Mouse (Mus musculus): ENCODE data around the gene Def6. TPM values are rescaled to one million over a fixed set of nuclear protein-coding genes. Genes with fewer than 3 reads are reported as not detected.

Gene Def6
- polyA plus RNA-seq, 1 experiment from 2014 or later: 4.6 TPM

DNA sequence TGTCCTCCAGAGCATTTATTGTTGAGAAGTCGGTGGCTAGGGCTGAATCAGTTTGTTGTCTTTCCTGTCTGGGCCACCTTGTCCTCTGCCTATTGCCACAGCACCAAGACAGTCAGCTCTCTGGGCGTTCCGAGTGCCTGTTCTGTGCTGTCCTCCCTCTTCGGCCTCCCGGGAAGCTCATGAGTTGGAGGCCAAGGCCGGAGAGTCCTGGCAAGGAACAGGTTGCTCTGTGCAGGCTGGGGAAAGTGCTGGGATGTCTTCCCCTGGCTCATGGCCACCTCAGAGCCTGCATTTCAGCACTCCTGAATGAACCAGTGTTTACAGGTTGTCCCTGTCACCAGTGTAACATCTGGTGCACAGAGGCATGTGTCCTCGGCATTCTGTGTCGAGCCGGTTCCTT, 64.7 kb downstream of the Def6 start:
- H3K4me2 ChIP-seq (ENCODE audit: low read length): no peak overlapping the region
- H3K36me3 ChIP-seq (ENCODE audit: control insufficient read depth, insufficient read depth): no peaks in the 10 kb centered on the region
- H3K9me3 ChIP-seq (ENCODE audit: control insufficient read depth, low read length): no peaks in the 10 kb centered on the region
- no peak for ATAC-seq
- no peak overlapping the region for H3K4me3 ChIP-seq (replicated peaks; ENCODE audit: low read length)
- no peak overlapping the region for H3K9ac ChIP-seq (replicated peaks; ENCODE audit: low read depth, low read length)
- no peak overlapping the region for H3K27ac ChIP-seq (ENCODE audit: low read length)
- no peaks in the 10 kb centered on the region for H3K4me1 ChIP-seq (replicated peaks; ENCODE audit: control insufficient read depth, insufficient read depth, low read length)
- 92% methylated on average over 9 of the region's 9 CpGs for WGBS
- no peaks in the 10 kb centered on the region for H3K27me3 ChIP-seq (replicated peaks; ENCODE audit: control insufficient read depth, insufficient read depth, low read length)

- Histone ChIP-seq H3K4me1 (replicated peaks; ENCODE audit: control insufficient read depth, insufficient read depth, low read length) (no peaks in the 10 kb centered on the region), H3K36me3 (ENCODE audit: control insufficient read depth, insufficient read depth) (no peaks in the 10 kb centered on the region), H3K4me3 (replicated peaks; ENCODE audit: low read length) (no peak overlapping the region), H3K27ac (ENCODE audit: low read length) (no peak overlapping the region), H3K27me3 (replicated peaks; ENCODE audit: control insufficient read depth, insufficient read depth, low read length) (no peaks in the 10 kb centered on the region), H3K9ac (replicated peaks; ENCODE audit: low read depth, low read length) (no peak overlapping the region), H3K9me3 (ENCODE audit: control insufficient read depth, low read length) (no peaks in the 10 kb centered on the region), H3K4me2 (ENCODE audit: low read length) (no peak overlapping the region)
- no peak for ATAC-seq
- 86% methylated on average over 6 of the region's 6 CpGs for WGBS
Observed at GRCm38 (mm10) chr17:28272837-28273236, 65.3 kb downstream of the Def6 start.

GRCm38 (mm10) chr17:28274739-28275138, 67.2 kb downstream of the Def6 start:
- H3K4me1 ChIP-seq (replicated peaks; ENCODE audit: control insufficient read depth, insufficient read depth, low read length): no peaks in the 10 kb centered on the region
- H3K9ac ChIP-seq (replicated peaks; ENCODE audit: low read depth, low read length): no peak overlapping the region
- no peak overlapping the region for H3K4me3 ChIP-seq (replicated peaks; ENCODE audit: low read length)
- H3K9me3 ChIP-seq (ENCODE audit: control insufficient read depth, low read length): no peaks in the 10 kb centered on the region
- H3K27me3 ChIP-seq (replicated peaks; ENCODE audit: control insufficient read depth, insufficient read depth, low read length): no peaks in the 10 kb centered on the region
- no peak for ATAC-seq
- H3K27ac ChIP-seq (ENCODE audit: low read length): no peak overlapping the region
- no peaks in the 10 kb centered on the region for H3K36me3 ChIP-seq (ENCODE audit: control insufficient read depth, insufficient read depth)
- WGBS: 74% methylated on average over 3 of the region's 3 CpGs
- no peak overlapping the region for H3K4me2 ChIP-seq (ENCODE audit: low read length)

DNA sequence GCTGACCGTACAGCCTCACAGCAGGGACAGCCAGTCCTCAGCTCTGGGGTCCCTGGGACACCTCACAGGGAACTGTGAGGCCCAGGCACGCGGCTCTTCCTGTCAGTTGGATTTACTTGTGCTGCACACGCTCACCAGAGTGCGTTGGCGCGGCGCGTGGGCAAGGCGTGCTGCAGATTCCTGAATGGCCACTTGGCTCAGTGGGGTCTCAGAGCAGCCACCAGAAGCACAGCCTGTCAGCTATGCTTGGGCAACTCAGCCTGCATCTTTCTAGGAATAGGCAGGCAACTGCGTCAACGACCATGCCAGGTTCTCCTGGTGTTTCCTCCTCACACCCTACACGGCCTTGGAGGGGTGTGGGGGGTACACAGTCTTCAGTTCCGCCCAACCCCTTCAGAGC, 69.6 kb downstream of the Def6 start:
- Histone ChIP-seq H3K9me3 (ENCODE audit: control insufficient read depth, low read length) (no peaks in the 10 kb centered on the region), H3K36me3 (ENCODE audit: control insufficient read depth, insufficient read depth) (no peaks in the 10 kb centered on the region), H3K4me2 (ENCODE audit: low read length) (no peak overlapping the region), H3K9ac (replicated peaks; ENCODE audit: low read depth, low read length) (no peak overlapping the region), H3K4me1 (replicated peaks; ENCODE audit: control insufficient read depth, insufficient read depth, low read length) (no peaks in the 10 kb centered on the region), H3K27me3 (replicated peaks; ENCODE audit: control insufficient read depth, insufficient read depth, low read length) (no peaks in the 10 kb centered on the region), H3K4me3 (replicated peaks; ENCODE audit: low read length) (no peak overlapping the region), H3K27ac (ENCODE audit: low read length) (no peak overlapping the region)
- no peak for ATAC-seq
- 83% methylated on average over 14 of the region's 14 CpGs for WGBS

DNA sequence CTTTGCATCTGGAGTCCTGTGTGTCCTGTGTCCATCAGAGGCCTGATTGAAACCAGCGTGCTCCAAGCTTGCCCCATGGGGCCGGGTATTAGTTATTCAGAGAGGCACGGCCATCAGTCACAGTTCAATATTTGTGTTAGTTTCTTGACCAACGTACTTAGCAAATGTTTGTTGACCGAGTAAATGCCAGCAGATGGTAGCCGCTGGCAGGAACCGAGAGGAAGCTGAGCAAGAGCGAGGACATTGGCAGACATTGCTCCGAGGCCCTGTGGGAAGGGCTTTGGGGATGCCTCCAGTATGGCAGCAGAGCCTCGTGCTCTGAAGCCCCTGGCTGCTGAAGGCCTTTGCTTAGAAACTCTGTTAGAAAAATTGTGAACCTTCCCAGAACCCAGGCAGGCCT, 70.1 kb downstream of the Def6 start:
- Histone ChIP-seq H3K27me3 (replicated peaks; ENCODE audit: control insufficient read depth, insufficient read depth, low read length) (no peaks in the 10 kb centered on the region), H3K9me3 (ENCODE audit: control insufficient read depth, low read length) (no peaks in the 10 kb centered on the region), H3K27ac (ENCODE audit: low read length) (no peak overlapping the region), H3K9ac (replicated peaks; ENCODE audit: low read depth, low read length) (no peak overlapping the region), H3K36me3 (ENCODE audit: control insufficient read depth, insufficient read depth) (no peaks in the 10 kb centered on the region), H3K4me3 (replicated peaks; ENCODE audit: low read length) (no peak overlapping the region), H3K4me2 (ENCODE audit: low read length) (no peak overlapping the region), H3K4me1 (replicated peaks; ENCODE audit: control insufficient read depth, insufficient read depth, low read length) (no peaks in the 10 kb centered on the region)
- no peak for ATAC-seq
- 79% methylated on average over 10 of the region's 10 CpGs for WGBS

DNA sequence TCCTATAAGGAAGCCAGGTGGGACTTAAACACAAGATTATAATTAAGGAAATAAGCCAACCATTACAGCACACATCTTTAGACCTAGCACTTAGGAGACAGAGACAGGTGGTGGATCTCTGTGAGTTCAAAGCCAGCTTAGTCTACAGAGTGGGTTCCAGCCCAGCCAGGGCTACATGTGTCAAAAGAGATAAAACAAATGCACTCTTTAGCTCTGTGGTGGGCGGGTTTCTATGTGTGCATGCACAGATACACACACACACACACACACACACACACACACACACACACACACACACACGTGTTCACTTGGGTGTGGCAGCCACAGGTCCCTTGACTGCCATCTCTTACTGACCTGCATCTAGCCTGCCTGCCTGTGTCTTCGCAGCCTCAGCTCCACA, 70.6 kb downstream of the Def6 start:
- Histone ChIP-seq H3K4me1 (replicated peaks; ENCODE audit: control insufficient read depth, insufficient read depth, low read length) (no peaks in the 10 kb centered on the region), H3K9me3 (ENCODE audit: control insufficient read depth, low read length) (no peaks in the 10 kb centered on the region), H3K36me3 (ENCODE audit: control insufficient read depth, insufficient read depth) (no peaks in the 10 kb centered on the region), H3K4me3 (replicated peaks; ENCODE audit: low read length) (no peak overlapping the region), H3K27me3 (replicated peaks; ENCODE audit: control insufficient read depth, insufficient read depth, low read length) (no peaks in the 10 kb centered on the region), H3K4me2 (ENCODE audit: low read length) (no peak overlapping the region), H3K9ac (replicated peaks; ENCODE audit: low read depth, low read length) (no peak overlapping the region), H3K27ac (ENCODE audit: low read length) (no peak overlapping the region)
- WGBS: 85% methylated on average over 3 of the region's 3 CpGs
- ATAC-seq: no peak

Other genes with a start within 250 kb of the Def6 start
- 1.7 and 1.8 TPM in 2 replicates for gene Tcp11, start 127.1 kb upstream of the Def6 start, polyA plus RNA-seq (2015; fragmentation: Nextera tagmentation; extraction: Ambion mirVana)
- 4.7 and 4.9 TPM in 2 replicates for gene Scube3, start 65.6 kb upstream of the Def6 start, polyA plus RNA-seq (2015; fragmentation: Nextera tagmentation; extraction: Ambion mirVana)
- gene Zfp523, start 30.6 kb upstream of the Def6 start, polyA plus RNA-seq (2015; fragmentation: Nextera tagmentation; extraction: Ambion mirVana): 34.4 and 40.3 TPM in 2 replicates
- gene Ppard, start 24.9 kb downstream of the Def6 start, polyA plus RNA-seq (2015; fragmentation: Nextera tagmentation; extraction: Ambion mirVana): 1.2 and 1.3 TPM in 2 replicates
- 20.9 and 25.0 TPM in 2 replicates for gene Fance, start 105.7 kb downstream of the Def6 start, polyA plus RNA-seq (2015; fragmentation: Nextera tagmentation; extraction: Ambion mirVana)
- gene Rpl10a, start 120.7 kb downstream of the Def6 start, polyA plus RNA-seq (2015; fragmentation: Nextera tagmentation; extraction: Ambion mirVana): 354 and 367 TPM in 2 replicates
- gene Tead3, start 143.0 kb downstream of the Def6 start, polyA plus RNA-seq (2015; fragmentation: Nextera tagmentation; extraction: Ambion mirVana): 1.5 and 1.8 TPM in 2 replicates
- 1.5 and 1.7 TPM in 2 replicates for gene Tulp1, start 157.4 kb downstream of the Def6 start, polyA plus RNA-seq (2015; fragmentation: Nextera tagmentation; extraction: Ambion mirVana)

All from forebrain, embryonic 16.5 days (tissue).